Mouse (Mus musculus): ENCODE measurements around the gene Gm14403. TPM values are rescaled to one million over a fixed set of nuclear protein-coding genes. Genes with fewer than 3 reads are reported as not detected.

Gene Gm14403
- polyA plus RNA-seq (2017; shearing (Covaris generic)): 0.60 TPM

DNA sequence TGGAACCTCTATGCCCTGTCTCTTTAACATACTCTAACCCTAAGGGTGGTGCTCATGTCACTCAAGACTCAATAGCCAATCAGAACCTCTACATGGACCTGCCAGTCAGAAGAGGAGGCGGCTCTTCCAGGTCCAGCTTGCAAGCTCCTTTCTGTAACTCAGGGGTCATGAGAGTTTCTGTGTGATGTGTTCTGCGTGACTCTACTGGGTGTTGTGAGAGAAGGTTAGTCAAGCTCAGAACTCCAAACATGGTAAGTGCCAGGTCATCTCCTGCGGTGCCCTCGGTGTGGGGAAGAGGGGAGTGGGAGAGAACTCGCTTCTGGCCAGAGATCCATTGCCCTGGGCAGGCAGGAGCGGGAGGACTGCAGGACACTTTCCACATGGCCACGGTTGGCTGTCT is at the start of gene Gm14403:
TSS of gene Gm14403 (plus strand) at position 149 of the 400 bp plus-strand sequence.

DNA sequence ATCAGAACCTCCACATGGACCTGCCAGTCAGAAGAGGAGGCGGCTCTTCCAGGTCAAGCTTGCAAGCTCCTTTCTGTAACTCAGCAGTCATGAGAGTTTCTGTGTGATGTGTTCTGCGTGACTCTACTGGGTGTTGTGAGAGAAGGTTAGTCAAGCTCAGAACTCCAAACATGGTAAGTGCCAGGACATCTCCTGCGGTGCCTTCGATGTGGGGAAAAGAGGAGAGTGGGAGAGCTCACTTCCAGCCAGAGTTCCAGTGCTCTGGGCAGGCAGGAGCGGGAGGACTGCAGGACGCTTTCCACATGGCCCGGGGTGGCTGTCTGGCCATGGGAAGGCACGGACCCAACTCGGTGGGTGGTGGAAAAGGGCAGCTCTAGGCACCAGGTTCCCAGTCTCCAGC is 33.3 kb upstream of the Gm14403 start, which contains the start of gene Zfp970:
TSS of gene Zfp970 (plus strand) at position 58 of the 400 bp plus-strand sequence.

Other genes starting within 250 kb of the Gm14403 start
- not detected for gene Gm14409, start 231.2 kb upstream of the Gm14403 start, polyA plus RNA-seq (2017; shearing (Covaris generic))
- gene Gm14412, start 173.9 kb upstream of the Gm14403 start, polyA plus RNA-seq (2017; shearing (Covaris generic)): not detected
- gene Gm14418, start 99.9 kb upstream of the Gm14403 start, polyA plus RNA-seq (2017; shearing (Covaris generic)): 0.65 TPM
- 5.7 TPM for gene Zfp970, start 33.5 kb upstream of the Gm14403 start, polyA plus RNA-seq (2017; shearing (Covaris generic))
- gene Gm14406, start 80.0 kb downstream of the Gm14403 start, polyA plus RNA-seq (2017; shearing (Covaris generic)): 0.88 TPM